Mouse (Mus musculus) CD8-positive naive resting alpha-beta T cell, adult 2 months (primary cell): ENCODE data around the gene Zcchc10.

Source experiments
- DNase-seq, 2 experiments: peaks; one replicate each; pipeline ENCODE4 v3.0.0; 2022; ENCODE audit warnings: low read depth in 2 of 2, low spot score in 2 of 2

The Zcchc10 gene

GRCm38 (mm10) chr11:53367032-53367431 is 42.6 kb downstream of the Zcchc10 start:
- no peak for DNase-seq

- no peak for DNase-seq
Measured at GRCm38 (mm10) chr11:53378918-53379317, 54.4 kb downstream of the Zcchc10 start.
